Comparison of ENCODE assay signal across 15 mouse cellular contexts in genomic region chr8:8133001-8133785, GRCm38 (mm10).
DNase-seq lines count a peak whose midpoint lies in the region; ATAC-seq and TF ChIP-seq lines count a peak whose summit lies in the region.
"Had no signal": no experiment of that assay in that cellular context is flagged by ENCODE, and none has a peak within 500 bp of the region (broad histone marks: within the 10 kb centered on the region; RNA-seq: fewer than 3 reads in every experiment).

No protein-coding gene starts in this region.

- DNase-seq in forebrain, embryonic 14.5 days (ENCODE audit: low spot score): no peak
- peak; percentile 51 for DNase-seq in right cerebral cortex, adult 18-20 months
- DNase-seq in right cerebral cortex, postnatal 14 days: no peak
- DNase-seq in left cerebral cortex, adult 2 months (ENCODE audit: extremely low spot score in 1 of 2, low spot score in 2 of 2): peak; percentile 21 to 31
- peak; percentile 23 for DNase-seq in retina, postnatal 1 day
- no peak for DNase-seq in heart, adult 18-20 months
- DNase-seq: cerebellum, adult 11-12 months; gastrocnemius, postnatal 10 days; layer of hippocampus, postnatal 36 days had no signal

- peaks cover 14% of the 10 kb centered on the region for H3K4me1 ChIP-seq in forebrain, embryonic 14.5 days (ENCODE audit: control insufficient read depth, insufficient read depth, low read length)
- H3K4me1 ChIP-seq in forebrain, embryonic 13.5 days: peaks cover 24% of the 10 kb centered on the region
- H3K4me1 ChIP-seq: heart, embryonic 15.5 days had no signal

- H3K27ac ChIP-seq in forebrain, embryonic 14.5 days (ENCODE audit: low read depth, low read length): no peak overlapping the region
- H3K27ac ChIP-seq in forebrain, embryonic 13.5 days: no peak overlapping the region
- 0 out of 2 replicates have a peak overlapping the region, but pooled peaks have one; percentile 11 for H3K27ac ChIP-seq in left cerebral cortex, adult 2 months
- H3K27ac ChIP-seq: heart, embryonic 15.5 days; hindbrain, postnatal 0 days; lung, embryonic 15.5 days; midbrain, embryonic 12.5 days had no signal

- H3K36me3 ChIP-seq in forebrain, embryonic 14.5 days (ENCODE audit: control insufficient read depth, insufficient read depth, low read length): no peaks in the 10 kb centered on the region
- H3K36me3 ChIP-seq in forebrain, embryonic 13.5 days (ENCODE audit: poor library complexity, severe bottlenecking): no peaks in the 10 kb centered on the region
- H3K36me3 ChIP-seq: heart, embryonic 15.5 days; lung, embryonic 15.5 days; midbrain, embryonic 12.5 days had no signal

- WGBS in forebrain, embryonic 14.5 days: 8% methylated on average over 10 of the region's 10 CpGs
- 9% methylated on average over 10 of the region's 10 CpGs for WGBS in forebrain, embryonic 13.5 days

- H3K4me2 ChIP-seq in forebrain, embryonic 14.5 days (ENCODE audit: low read length): no peak overlapping the region
- H3K4me2 ChIP-seq in forebrain, embryonic 13.5 days: no peak overlapping the region
- H3K4me2 ChIP-seq: heart, embryonic 15.5 days; lung, embryonic 15.5 days; midbrain, embryonic 12.5 days had no signal

- H3K4me3 ChIP-seq in forebrain, embryonic 14.5 days (ENCODE audit: low read depth, low read length): no peak overlapping the region
- no peak overlapping the region for H3K4me3 ChIP-seq in forebrain, embryonic 13.5 days
- H3K4me3 ChIP-seq in left cerebral cortex, adult 2 months: no peak overlapping the region
- H3K4me3 ChIP-seq: heart, embryonic 15.5 days; lung, embryonic 15.5 days; midbrain, embryonic 12.5 days had no signal

- H3K9me3 ChIP-seq in forebrain, embryonic 14.5 days (replicated peaks; ENCODE audit: control insufficient read depth, low read length): no peaks in the 10 kb centered on the region
- no peaks in the 10 kb centered on the region for H3K9me3 ChIP-seq in forebrain, embryonic 13.5 days (replicated peaks)
- H3K9me3 ChIP-seq: heart, embryonic 15.5 days; lung, embryonic 15.5 days; midbrain, embryonic 12.5 days had no signal

- no peak for TF ChIP-seq CTCF in left cerebral cortex, adult 2 months (IDR thresholded peaks at IDR 0.05)

- no peaks in the 10 kb centered on the region for H3K27me3 ChIP-seq in forebrain, embryonic 14.5 days (replicated peaks; ENCODE audit: control insufficient read depth, insufficient read depth, low read length)
- H3K27me3 ChIP-seq in forebrain, embryonic 13.5 days: peaks cover 4% of the 10 kb centered on the region; the same call in 1 of the 2 replicates
- H3K27me3 ChIP-seq: heart, embryonic 15.5 days; lung, embryonic 15.5 days had no signal

- ATAC-seq in forebrain, embryonic 14.5 days: peak; percentile 44; the same call in 1 of the 2 replicates
- no peak for ATAC-seq in forebrain, embryonic 13.5 days
- ATAC-seq in monocyte, adult 5-6 weeks (replicated peaks; ENCODE audit: insufficient number of reproducible peaks, low FRiP score, low TSS enrichment, poor library complexity, severe bottlenecking): no peak
- ATAC-seq: hindbrain, postnatal 0 days had no signal

- intact Hi-C loops in left cerebral cortex, adult 2 months (cut with DNase I): no loop called here

- no peak overlapping the region for H3K9ac ChIP-seq in forebrain, embryonic 14.5 days (ENCODE audit: low read length)
- H3K9ac ChIP-seq in forebrain, embryonic 13.5 days: no peak overlapping the region
- H3K9ac ChIP-seq: heart, embryonic 15.5 days; lung, embryonic 15.5 days; midbrain, embryonic 12.5 days had no signal

Comparison
In these comparisons a context has a peak if more than half of its experiments do, and no peak if none do; other contexts are left out.
1. DNase-seq: peak in right cerebral cortex, adult 18-20 months (single experiment), left cerebral cortex, adult 2 months (2 of 2) and retina, postnatal 1 day (single experiment); none in forebrain, embryonic 14.5 days (single experiment), right cerebral cortex, postnatal 14 days (single experiment) and heart, adult 18-20 months (0 of 2).